Mouse (Mus musculus) central nervous system, embryonic 18 days (tissue): ENCODE data around the gene Brca2. TPM values are rescaled to one million over a fixed set of nuclear protein-coding genes. Genes with fewer than 3 reads are reported as not detected.

ENCODE experiments used
- polyA plus RNA-seq: library from polyadenylated mRNA; depleted of rRNA; stranded (reverse); fragments of >200 nt; gene quantifications from 2 replicates; pipeline ENCODE4 v1.2.3, GENCODE M21; 2012; rRNA removed

Gene Brca2
- 11.0 and 12.7 TPM in 2 replicates for polyA plus RNA-seq

GRCm38 (mm10) chr5:150521937-150522866, at the start of gene Brca2:
Brca2 (plus strand) TSS chr5:150522630.

GRCm38 (mm10) chr5:150518064-150518463, 4.4 kb upstream of the Brca2 start, which contains the start of gene Zar1l:
Zar1l (minus strand) TSS chr5:150518164.

GRCm38 (mm10) chr5:150597088-150597487, 74.7 kb downstream of the Brca2 start, which contains the start of gene N4bp2l1:
N4bp2l1 (minus strand) TSS chr5:150597188.

Other genes with a start within 250 kb of the Brca2 start
- gene Zar1l, start 4.5 kb upstream of the Brca2 start, polyA plus RNA-seq = 0.12 and 0.16 TPM in 2 replicates
- 23.7 and 24.2 TPM in 2 replicates for gene N4bp2l1, start 74.6 kb downstream of the Brca2 start, polyA plus RNA-seq
- gene N4bp2l2, start 143.6 kb downstream of the Brca2 start, polyA plus RNA-seq = 30.5 and 33.8 TPM in 2 replicates
- 36.2 and 37.3 TPM in 2 replicates for gene Pds5b, start 151.1 kb downstream of the Brca2 start, polyA plus RNA-seq